Mouse (Mus musculus): ENCODE results near the gene Chn2.

Chn2 gene

DNA sequence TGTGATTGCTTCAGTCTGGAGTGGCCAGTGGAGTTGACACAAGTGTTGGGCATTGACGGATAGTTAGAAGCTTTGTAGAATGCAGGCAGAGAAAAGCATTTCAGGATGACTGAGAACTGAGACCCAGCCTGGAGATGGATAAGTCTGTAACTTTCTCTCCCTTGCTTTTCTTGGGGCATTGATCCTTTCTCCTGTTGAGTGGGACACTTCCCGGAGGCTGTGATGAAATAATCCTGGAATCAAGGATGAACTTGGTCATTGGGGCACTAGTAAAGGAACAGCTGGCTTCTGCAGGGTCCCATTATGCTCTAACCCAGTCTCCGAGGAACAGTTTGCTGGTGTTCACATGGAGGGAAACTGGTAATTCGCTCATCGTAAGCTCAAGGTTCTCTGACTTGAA, 4.2 kb downstream of the Chn2 start:
- WGBS: 92% methylated on average over 5 of the region's 5 CpGs

DNA sequence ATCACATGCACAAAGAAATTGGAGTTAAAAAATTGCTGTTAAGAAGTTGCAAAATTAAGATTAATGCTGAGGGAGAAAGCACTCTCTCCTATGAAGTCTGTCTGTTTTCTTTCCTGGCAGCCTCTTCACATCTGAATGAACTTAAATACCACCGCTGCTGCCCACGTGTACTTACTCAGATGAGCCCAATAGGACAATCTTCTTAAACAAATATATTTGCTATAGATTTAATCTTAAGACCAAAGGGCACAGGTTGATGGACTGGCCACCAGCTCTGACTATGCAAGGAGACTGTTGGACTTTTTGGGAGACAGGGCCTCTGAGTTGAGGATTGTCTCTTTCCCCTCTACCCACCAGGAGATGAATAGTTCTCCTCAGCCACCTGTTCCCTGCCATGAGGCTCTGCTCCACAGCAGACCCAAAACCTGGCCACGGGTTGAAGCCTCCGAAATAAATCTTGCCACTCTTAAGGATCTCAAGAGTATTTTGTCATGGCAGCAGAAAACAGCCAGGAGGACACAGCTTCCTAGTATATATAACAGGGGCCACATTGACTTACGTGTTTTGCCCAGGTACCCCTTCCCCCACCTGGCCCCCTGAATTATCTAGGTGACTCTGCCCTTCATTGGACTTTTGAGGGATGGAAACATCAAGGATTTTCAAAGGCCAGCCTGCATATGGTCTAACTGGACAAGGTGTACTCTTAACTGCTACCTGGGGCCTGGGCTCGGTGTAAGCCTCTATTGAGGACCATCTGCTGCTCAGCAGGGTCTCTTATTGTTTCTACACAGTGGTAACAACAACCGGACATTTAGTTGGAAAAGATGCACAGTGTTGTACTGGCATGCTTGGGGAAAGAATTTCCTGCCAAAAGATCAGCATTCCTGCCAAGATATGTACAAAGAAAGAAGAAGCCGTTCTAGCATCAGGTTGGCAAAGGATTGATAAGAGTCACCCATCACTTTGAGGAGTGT, 6.7 kb downstream of the Chn2 start:
- 73% methylated on average over 8 of the region's 8 CpGs for WGBS

- 83% methylated on average over 11 of the region's 11 CpGs for WGBS
Measured at GRCm38 (mm10) chr6:54046884-54047747, 7.8 kb downstream of the Chn2 start.

- 94% methylated on average over 6 of the region's 6 CpGs for WGBS
Measured at GRCm38 (mm10) chr6:54048768-54049167, 9.4 kb downstream of the Chn2 start.

DNA sequence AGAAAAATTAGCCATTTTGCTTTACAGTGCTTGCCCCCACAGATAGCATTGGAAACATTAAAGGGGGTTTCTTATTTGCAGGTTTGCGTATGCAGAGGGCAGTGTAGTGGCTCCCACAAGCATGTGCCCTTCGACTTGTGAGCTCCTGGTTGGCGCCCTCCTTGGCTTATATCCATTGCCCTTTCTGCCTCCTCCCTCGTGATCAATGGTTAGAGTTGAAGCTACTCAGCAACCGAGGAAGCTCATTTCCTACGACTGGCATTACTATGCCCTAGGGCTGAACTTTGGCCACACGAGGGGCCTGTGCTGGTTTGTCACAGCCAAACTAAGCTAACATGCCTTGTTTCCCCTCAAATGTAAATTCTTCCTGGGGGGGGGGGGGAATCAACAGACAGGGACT, 11.8 kb downstream of the Chn2 start:
- 81% methylated on average over 7 of the region's 7 CpGs for WGBS

DNA sequence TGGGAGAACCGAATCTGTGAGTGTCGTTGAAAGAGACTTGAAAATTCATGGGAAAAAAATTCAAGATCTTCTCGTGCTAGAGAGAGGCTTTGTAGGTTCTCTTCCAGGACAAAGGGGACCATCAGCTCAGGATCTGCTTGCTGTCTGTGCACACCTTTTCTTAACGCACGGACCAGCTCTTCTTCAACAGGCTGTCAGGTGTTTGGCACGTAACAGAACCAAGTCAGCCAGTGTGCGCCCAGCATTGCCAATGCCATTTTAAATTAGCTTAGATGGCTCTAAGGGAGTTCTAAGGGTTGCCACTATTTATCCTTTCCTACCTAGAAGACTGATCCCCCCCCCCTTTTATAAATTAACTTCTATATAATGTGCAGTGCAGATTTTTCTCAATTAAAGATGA, 12.8 kb downstream of the Chn2 start:
- 82% methylated on average over 7 of the region's 7 CpGs for WGBS

DNA sequence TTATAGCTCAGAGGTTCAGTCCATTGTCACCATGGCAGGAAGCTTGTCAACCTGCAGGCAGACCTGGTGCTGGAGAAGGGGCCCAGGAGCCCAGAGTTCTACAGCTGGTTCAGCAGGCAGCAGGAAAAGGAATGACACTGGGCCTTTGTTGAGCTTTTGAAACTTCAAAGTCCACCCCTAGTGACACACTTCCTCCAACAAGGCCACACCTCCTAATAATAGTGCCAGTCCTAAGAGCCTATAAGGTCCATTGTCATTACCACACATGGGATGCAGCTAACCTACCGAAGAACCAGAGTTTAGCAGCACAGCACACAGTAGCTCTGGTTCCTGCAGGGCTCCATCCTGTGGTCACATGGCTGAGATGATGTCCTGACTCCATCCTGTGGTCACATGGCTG, 13.3 kb downstream of the Chn2 start:
- WGBS: 88% methylated on average over 1 of the region's 1 CpGs

- 42% methylated on average over 3 of the region's 3 CpGs for WGBS
Measured at GRCm38 (mm10) chr6:54053316-54053715, 14.0 kb downstream of the Chn2 start.

- WGBS: 67% methylated on average over 5 of the region's 5 CpGs
Measured at GRCm38 (mm10) chr6:54055387-54055786, 16.0 kb downstream of the Chn2 start.

DNA sequence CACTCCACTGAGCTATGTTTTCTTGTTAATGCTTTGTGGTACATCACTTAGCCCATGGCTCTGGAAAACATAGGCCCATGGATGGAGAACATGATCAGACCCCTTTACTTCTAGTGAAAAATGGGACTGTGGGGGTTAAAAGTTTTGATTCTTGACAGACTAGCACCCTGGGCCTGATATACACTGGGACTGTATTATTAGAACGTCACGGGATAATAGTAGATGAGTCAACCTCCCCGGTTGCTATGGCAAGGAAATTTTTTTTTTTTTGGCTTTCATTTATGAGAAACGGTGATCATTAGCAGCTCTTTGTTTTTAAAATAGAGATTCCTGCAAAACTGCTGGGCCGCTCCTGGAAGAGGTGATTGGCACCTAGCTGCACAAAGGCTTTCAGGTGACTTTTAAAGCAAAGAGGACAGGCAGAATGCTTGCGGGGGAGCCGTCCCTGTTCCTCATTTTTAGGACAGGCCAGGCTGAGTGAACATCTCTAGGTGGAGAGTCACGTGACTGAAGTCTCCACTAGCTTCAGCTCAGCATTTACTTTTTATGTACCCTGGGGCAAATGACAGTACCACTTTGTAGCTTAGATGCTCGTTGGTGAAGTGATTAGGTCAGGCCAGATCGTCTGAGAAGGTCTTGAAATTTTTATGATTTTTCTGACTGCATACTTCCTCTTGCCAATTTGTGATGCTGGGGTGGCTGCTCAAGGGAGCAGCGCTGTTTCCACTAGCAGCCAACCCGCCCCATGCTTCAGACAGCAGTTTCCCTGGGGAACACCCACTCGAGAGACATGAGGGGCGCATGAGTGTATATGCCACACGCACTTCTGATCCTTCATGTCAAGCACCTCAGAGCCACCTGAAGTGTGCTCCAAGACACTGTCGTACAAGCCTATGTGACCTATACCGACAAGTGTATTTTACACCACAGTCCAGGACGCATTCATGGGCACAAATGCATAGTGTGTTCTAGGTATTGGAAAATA, 17.5 kb downstream of the Chn2 start:
- WGBS: 70% methylated on average over 18 of the region's 18 CpGs

DNA sequence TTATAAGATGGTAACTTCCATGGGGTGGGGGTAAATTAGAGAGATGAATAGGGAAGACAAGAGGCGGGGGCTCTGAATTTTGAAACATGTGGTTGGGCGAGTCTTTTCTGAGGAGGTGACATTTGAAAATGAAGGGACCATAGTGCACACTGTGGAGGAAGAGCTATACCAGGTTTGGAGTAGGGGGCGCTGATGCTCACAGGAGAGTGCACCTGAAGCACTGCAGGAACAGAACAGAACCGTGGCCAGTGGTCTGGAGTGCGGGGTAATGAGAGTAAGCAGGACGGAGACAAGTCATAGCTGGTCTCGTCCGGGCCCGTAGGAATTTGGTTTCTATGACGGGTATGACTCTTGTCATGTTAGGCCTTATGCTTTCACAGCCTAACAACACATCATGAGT, 18.3 kb downstream of the Chn2 start:
- 92% methylated on average over 10 of the region's 10 CpGs for whole genome bisulfite sequencing

DNA sequence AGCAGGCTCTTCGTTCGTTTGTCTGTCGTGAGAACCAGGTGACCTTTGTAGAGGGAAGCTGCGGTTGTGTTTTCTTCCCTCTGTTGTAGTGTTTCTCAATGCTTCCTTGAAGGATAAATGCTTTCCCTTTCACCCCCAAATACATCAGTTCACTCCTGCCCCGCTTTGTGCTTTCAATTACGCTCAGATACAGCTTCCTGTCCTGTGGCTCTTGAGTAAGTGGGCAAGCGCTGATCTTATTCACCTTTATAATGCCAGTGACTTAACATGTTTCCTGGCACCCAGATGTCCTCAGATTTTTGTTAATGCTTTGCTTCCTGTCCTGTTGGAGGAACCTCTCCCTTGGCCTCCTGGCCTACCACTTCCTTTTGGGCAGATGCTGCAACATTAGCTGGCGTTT, 19.5 kb downstream of the Chn2 start:
- WGBS: 78% methylated on average over 8 of the region's 8 CpGs

- 92% methylated on average over 3 of the region's 3 CpGs for WGBS
Measured at GRCm38 (mm10) chr6:54060258-54060657, 20.9 kb downstream of the Chn2 start.

GRCm38 (mm10) chr6:54061375-54061774, 22.0 kb downstream of the Chn2 start:
- WGBS: 28% methylated on average over 9 of the region's 9 CpGs

- 70% methylated on average over 6 of the region's 6 CpGs for WGBS
Measured at GRCm38 (mm10) chr6:54063878-54064277, 24.5 kb downstream of the Chn2 start.

GRCm38 (mm10) chr6:54067380-54067779, 28.0 kb downstream of the Chn2 start:
- WGBS: 61% methylated on average over 5 of the region's 5 CpGs

DNA sequence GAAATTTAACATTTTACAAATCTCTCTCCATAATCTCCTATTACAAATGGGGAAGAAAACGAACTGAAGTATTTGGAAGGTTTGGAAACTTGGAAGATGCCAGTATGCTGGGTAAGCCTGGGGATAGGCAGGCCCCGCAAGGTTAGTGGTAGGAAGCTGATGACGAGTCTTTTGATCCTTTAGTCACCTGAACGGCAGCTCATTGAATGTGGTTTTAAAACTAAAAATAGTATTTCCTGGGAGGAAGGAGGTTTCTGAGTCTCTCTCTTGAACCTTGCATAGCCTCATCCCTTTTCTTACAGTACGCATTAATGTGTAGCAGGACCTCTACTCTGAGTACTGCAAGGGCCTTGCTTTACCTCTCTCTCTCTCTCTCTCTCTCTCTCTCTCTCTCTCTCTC, 29.5 kb downstream of the Chn2 start:
- 68% methylated on average over 5 of the region's 5 CpGs for WGBS

DNA sequence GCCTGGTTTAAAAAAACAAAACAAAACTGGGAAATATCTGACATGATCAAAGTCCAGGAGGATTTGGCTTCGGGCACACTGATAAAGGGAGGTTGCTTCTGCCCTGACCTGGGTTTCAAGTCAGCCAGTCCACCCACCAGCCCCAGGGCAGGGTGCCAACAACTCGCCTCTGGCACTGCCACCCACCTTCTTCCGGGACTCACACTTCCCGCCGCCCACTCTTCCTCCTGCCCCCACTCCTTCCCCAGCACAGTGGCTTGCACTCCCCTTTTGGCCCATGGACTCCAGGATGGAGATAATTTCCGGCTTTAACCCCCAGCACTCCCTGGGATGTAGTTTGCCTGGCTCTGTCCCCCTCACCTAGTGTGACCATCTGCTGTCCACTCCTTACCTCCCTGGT, 31.4 kb downstream of the Chn2 start:
- 37% methylated on average over 6 of the region's 6 CpGs for WGBS

GRCm38 (mm10) chr6:54071478-54071877, 32.1 kb downstream of the Chn2 start:
- WGBS: 58% methylated on average over 4 of the region's 4 CpGs

DNA sequence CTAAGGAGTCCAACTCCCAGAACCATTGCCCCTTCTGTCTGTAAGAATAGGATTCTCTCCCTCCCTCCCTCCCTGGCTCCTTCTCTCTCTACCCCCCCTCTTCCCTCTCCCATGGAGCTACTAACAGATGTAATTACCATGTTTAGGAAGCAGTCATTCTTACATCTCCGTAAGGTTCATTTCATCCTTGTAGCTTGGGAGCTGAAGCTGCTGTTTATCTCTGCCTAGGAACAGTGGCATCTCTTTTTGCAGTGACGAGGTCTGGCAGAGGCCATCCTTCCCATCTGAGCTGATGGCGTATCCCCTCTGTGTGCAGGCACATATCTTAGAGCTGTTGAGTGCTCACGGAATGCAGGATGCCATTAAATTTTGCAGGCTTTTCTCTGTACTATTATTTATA, 35.1 kb downstream of the Chn2 start:
- 55% methylated on average over 4 of the region's 4 CpGs for WGBS

DNA sequence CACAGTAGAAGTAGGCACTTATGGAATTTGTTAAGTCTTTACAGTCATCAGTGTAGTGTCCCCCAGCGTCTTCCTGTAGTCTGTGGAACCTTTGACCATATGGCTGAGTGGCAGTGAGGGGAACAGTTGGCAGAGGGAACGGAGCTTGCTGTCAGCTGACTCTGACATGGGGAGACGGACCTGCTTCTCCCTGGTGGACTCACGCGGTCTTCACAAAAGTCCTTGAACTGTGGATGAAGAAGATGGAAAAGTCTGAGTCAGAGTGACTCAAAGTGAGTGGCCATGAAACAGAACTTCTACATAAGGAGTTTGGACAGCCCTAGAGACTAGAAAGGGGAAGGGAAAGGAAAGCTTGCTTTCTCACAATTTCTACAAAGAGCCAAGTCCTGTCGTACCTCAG, 36.1 kb downstream of the Chn2 start:
- 84% methylated on average over 6 of the region's 6 CpGs for WGBS

Measured in cerebral cortex, adult 2 months (tissue).